Mouse (Mus musculus): ENCODE measurements at regions not wholly inside any gene's neighbourhood (a gene's known extent, or its start where the extent isn't known, plus 50 kb on each side); places are given as distances from the start of the nearest gene placed in this dataset.

GRCm38 (mm10) chr1:61300491-61300890, 322.8 kb downstream of the Icos start:
- Histone ChIP-seq H3K27ac (no peak overlapping the region), H3K4me3 (no peak overlapping the region)
- intact Hi-C loops (cut with DNase I) = loop anchor here (10.0 kb wide), 1 partner anchor 1404 kb away; the partner anchor contains the start of gene Nrp2
- TF ChIP-seq CTCF (IDR thresholded peaks at IDR 0.05) = no peak
- DNase-seq = no peak

- no peak for TF ChIP-seq CTCF (IDR thresholded peaks at IDR 0.05)
- no peak overlapping the region for H3K4me3 ChIP-seq
- intact Hi-C loops (cut with DNase I) = loop anchor here (10.0 kb wide), 1 partner anchor 1403 kb away; the partner anchor contains the start of gene Nrp2
- no peak for DNase-seq
- no peak overlapping the region for H3K27ac ChIP-seq
These were observed 323.6 kb downstream of the Icos start for GRCm38 (mm10) chr1:61301041-61302030.

- Histone ChIP-seq H3K27ac (no peak overlapping the region), H3K4me3 (no peak overlapping the region)
- no peak for TF ChIP-seq CTCF (IDR thresholded peaks at IDR 0.05)
- DNase-seq = no peak
- intact Hi-C loops (cut with DNase I) = loop anchor here (10.0 kb wide), 1 partner anchor 1402 kb away; the partner anchor contains the start of gene Nrp2
These were observed 324.9 kb downstream of the Icos start for GRCm38 (mm10) chr1:61302570-61303071.

- Histone ChIP-seq H3K4me3 (no peak overlapping the region), H3K27ac (no peak overlapping the region)
- no peak for TF ChIP-seq CTCF (IDR thresholded peaks at IDR 0.05)
- intact Hi-C loops (cut with DNase I) = loop anchor here (10.0 kb wide), 1 partner anchor 1399 kb away; the partner anchor contains the start of gene Nrp2
- DNase-seq = no peak
These were observed 328.6 kb downstream of the Icos start for GRCm38 (mm10) chr1:61306296-61306695.

- Histone ChIP-seq H3K4me3 (no peak overlapping the region), H3K27ac (peak overlapping the region; percentile 25; the same call in 1 of the 2 replicates)
- intact Hi-C loops (cut with DNase I) = loop anchor here (10.0 kb wide), 1 partner anchor 1395 kb away; the partner anchor contains the start of gene Nrp2
- DNase-seq = no peak
- TF ChIP-seq CTCF (IDR thresholded peaks at IDR 0.05) = no peak
These were observed 329.1 kb upstream of the Pard3b start for GRCm38 (mm10) chr1:61309563-61309962.

GRCm38 (mm10) chr1:61310063-61310760, 328.4 kb upstream of the Pard3b start:
- Histone ChIP-seq H3K4me3 (no peak overlapping the region), H3K27ac (no peak overlapping the region)
- no peak for TF ChIP-seq CTCF (IDR thresholded peaks at IDR 0.05)
- DNase-seq = no peak
- intact Hi-C loops (cut with DNase I) = no loop called here

- Histone ChIP-seq H3K4me3 (no peak overlapping the region), H3K27ac (no peak overlapping the region)
- TF ChIP-seq CTCF (IDR thresholded peaks at IDR 0.05) = no peak
- DNase-seq = no peak
- intact Hi-C loops (cut with DNase I) = no loop called here
These were observed 327.9 kb upstream of the Pard3b start for GRCm38 (mm10) chr1:61310761-61311090.

GRCm38 (mm10) chr1:61313196-61313595, 325.4 kb upstream of the Pard3b start:
- Histone ChIP-seq H3K27ac (no peak overlapping the region), H3K4me3 (no peak overlapping the region)
- TF ChIP-seq CTCF (IDR thresholded peaks at IDR 0.05) = no peak
- no peak for DNase-seq
- intact Hi-C loops (cut with DNase I) = no loop called here

GRCm38 (mm10) chr1:61316261-61316660, 322.4 kb upstream of the Pard3b start:
- intact Hi-C loops (cut with DNase I) = no loop called here
- no peak for TF ChIP-seq CTCF (IDR thresholded peaks at IDR 0.05)
- H3K27ac ChIP-seq = no peak overlapping the region
- no peak for DNase-seq
- no peak overlapping the region for H3K4me3 ChIP-seq

GRCm38 (mm10) chr1:61316736-61317135, 321.9 kb upstream of the Pard3b start:
- no peak for DNase-seq
- Histone ChIP-seq H3K4me3 (no peak overlapping the region), H3K27ac (no peak overlapping the region)
- no peak for TF ChIP-seq CTCF (IDR thresholded peaks at IDR 0.05)
- intact Hi-C loops (cut with DNase I) = no loop called here

GRCm38 (mm10) chr1:61318042-61318441, 320.6 kb upstream of the Pard3b start:
- TF ChIP-seq CTCF (IDR thresholded peaks at IDR 0.05) = no peak
- DNase-seq = no peak
- H3K4me3 ChIP-seq = no peak overlapping the region
- intact Hi-C loops (cut with DNase I) = no loop called here
- no peak overlapping the region for H3K27ac ChIP-seq

- no peak for DNase-seq
- H3K4me3 ChIP-seq = no peak overlapping the region
- intact Hi-C loops (cut with DNase I) = no loop called here
- TF ChIP-seq CTCF (IDR thresholded peaks at IDR 0.05) = no peak
- no peak overlapping the region for H3K27ac ChIP-seq
These were observed 317.0 kb upstream of the Pard3b start for GRCm38 (mm10) chr1:61321513-61322145.

Measured in gastrocnemius, adult 2 months (tissue).